In the genomic region with DNA sequence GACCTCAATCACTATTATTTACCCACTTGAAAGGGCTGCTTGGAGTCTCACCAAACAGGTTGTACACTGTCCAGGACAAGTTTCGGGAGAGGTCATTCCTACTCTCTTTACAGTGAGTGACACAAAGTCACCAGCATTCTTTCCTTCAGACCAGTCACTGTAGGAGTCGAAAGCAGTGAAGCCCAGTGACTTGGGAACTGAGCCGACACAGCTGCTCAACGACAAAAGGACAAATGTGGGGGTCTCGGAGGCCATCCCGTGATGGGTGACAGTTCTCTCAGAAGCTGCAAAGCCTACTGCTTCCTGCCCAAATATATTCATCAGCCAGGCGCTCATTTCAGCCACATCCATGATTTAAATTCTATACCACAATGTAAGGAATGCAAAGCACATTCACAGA, we compare ENCODE assay signal across 26 mouse cellular contexts. TPM values are rescaled to one million over a fixed set of nuclear protein-coding genes. Genes with fewer than 3 reads are reported as not detected.
DNase-seq lines count a peak whose midpoint lies in the region; ATAC-seq lines count a peak whose summit lies in the region.
"Had no signal": no experiment of that assay in that cellular context is flagged by ENCODE, and none has a peak within 500 bp of the region (broad histone marks: within the 10 kb centered on the region; RNA-seq: fewer than 3 reads in every experiment).

No protein-coding gene starts in this region.

- no peaks in the 10 kb centered on the region for H3K27me3 ChIP-seq in heart, embryonic 12.5 days (replicated peaks)
- H3K27me3 ChIP-seq in hindbrain, embryonic 16.5 days (replicated peaks; ENCODE audit: control insufficient read depth, insufficient read depth, low read length), result no peaks in the 10 kb centered on the region
- no peaks in the 10 kb centered on the region for H3K27me3 ChIP-seq in hindbrain, embryonic 12.5 days
- H3K27me3 ChIP-seq in lung, embryonic 15.5 days, result no peaks in the 10 kb centered on the region
- H3K27me3 ChIP-seq in stomach, embryonic 15.5 days (replicated peaks), result no peaks in the 10 kb centered on the region
- H3K27me3 ChIP-seq: embryonic facial prominence, embryonic 13.5 days; hindbrain, embryonic 15.5 days; liver, embryonic 12.5 days had no signal

- no peaks in the 10 kb centered on the region for H3K9me3 ChIP-seq in heart, embryonic 12.5 days (replicated peaks)
- no peaks in the 10 kb centered on the region for H3K9me3 ChIP-seq in hindbrain, embryonic 16.5 days (ENCODE audit: control insufficient read depth, low read length)
- H3K9me3 ChIP-seq in hindbrain, embryonic 12.5 days (replicated peaks), result no peaks in the 10 kb centered on the region
- H3K9me3 ChIP-seq in lung, embryonic 15.5 days, result no peaks in the 10 kb centered on the region
- H3K9me3 ChIP-seq in stomach, embryonic 15.5 days, result no peaks in the 10 kb centered on the region
- H3K9me3 ChIP-seq: embryonic facial prominence, embryonic 13.5 days; hindbrain, embryonic 15.5 days; liver, embryonic 12.5 days had no signal

- no peak for DNase-seq in heart, postnatal 25 days (ENCODE audit: low spot score)
- no peak for DNase-seq in lung, postnatal 36 days
- DNase-seq in left cerebral cortex, postnatal 36 days (ENCODE audit: low spot score in 2 of 2), result no peak
- DNase-seq: adrenal gland, postnatal 25 days; B cell, adult 2 months; cerebellum, adult 11 months; cerebellum, postnatal 10 days; kidney, postnatal 14 days; lung, postnatal 14 days; retina, postnatal 1 day; right cerebral cortex, postnatal 4 days; thymus, postnatal 25 days had no signal

- 56% methylated on average over 7 of the region's 7 CpGs for WGBS in heart, embryonic 12.5 days
- WGBS in hindbrain, embryonic 16.5 days, result 54% methylated on average over 7 of the region's 7 CpGs
- 54% methylated on average over 7 of the region's 7 CpGs for WGBS in hindbrain, embryonic 12.5 days
- 38% methylated on average over 7 of the region's 7 CpGs for WGBS in lung, embryonic 15.5 days
- 48% methylated on average over 7 of the region's 7 CpGs for WGBS in stomach, embryonic 15.5 days

- no peaks in the 10 kb centered on the region for H3K36me3 ChIP-seq in heart, embryonic 12.5 days
- no peaks in the 10 kb centered on the region for H3K36me3 ChIP-seq in hindbrain, embryonic 16.5 days (ENCODE audit: control insufficient read depth, insufficient read depth, low read length)
- H3K36me3 ChIP-seq in hindbrain, embryonic 12.5 days, result no peaks in the 10 kb centered on the region
- H3K36me3 ChIP-seq in lung, embryonic 15.5 days, result no peaks in the 10 kb centered on the region
- no peaks in the 10 kb centered on the region for H3K36me3 ChIP-seq in stomach, embryonic 15.5 days
- H3K36me3 ChIP-seq: embryonic facial prominence, embryonic 13.5 days; hindbrain, embryonic 15.5 days; liver, embryonic 12.5 days had no signal

- H3K27ac ChIP-seq in heart, embryonic 12.5 days (ENCODE audit: poor library complexity, severe bottlenecking), result 0 out of 2 replicates have a peak overlapping the region, but pooled peaks have one; percentile 24
- H3K27ac ChIP-seq in hindbrain, embryonic 16.5 days (ENCODE audit: low read depth, low read length), result no peak overlapping the region
- no peak overlapping the region for H3K27ac ChIP-seq in hindbrain, embryonic 12.5 days
- H3K27ac ChIP-seq in lung, embryonic 15.5 days, result 0 out of 2 replicates have a peak overlapping the region, but pooled peaks have one; percentile 9
- H3K27ac ChIP-seq in stomach, embryonic 15.5 days, result no peak overlapping the region
- H3K27ac ChIP-seq: embryonic facial prominence, embryonic 13.5 days; hindbrain, embryonic 15.5 days; liver, embryonic 12.5 days had no signal

- H3K9ac ChIP-seq in heart, embryonic 12.5 days, result no peak overlapping the region
- no peak overlapping the region for H3K9ac ChIP-seq in hindbrain, embryonic 16.5 days (ENCODE audit: low read depth, low read length)
- H3K9ac ChIP-seq in hindbrain, embryonic 12.5 days, result no peak overlapping the region
- H3K9ac ChIP-seq in lung, embryonic 15.5 days, result no peak overlapping the region
- no peak overlapping the region for H3K9ac ChIP-seq in stomach, embryonic 15.5 days
- H3K9ac ChIP-seq: embryonic facial prominence, embryonic 13.5 days; hindbrain, embryonic 15.5 days; liver, embryonic 12.5 days had no signal

- no peak overlapping the region for H3K4me2 ChIP-seq in heart, embryonic 12.5 days
- H3K4me2 ChIP-seq in hindbrain, embryonic 16.5 days (ENCODE audit: low read length), result no peak overlapping the region
- H3K4me2 ChIP-seq in hindbrain, embryonic 12.5 days (replicated peaks), result no peak overlapping the region
- H3K4me2 ChIP-seq in lung, embryonic 15.5 days, result no peak overlapping the region
- H3K4me2 ChIP-seq in stomach, embryonic 15.5 days, result no peak overlapping the region
- H3K4me2 ChIP-seq: embryonic facial prominence, embryonic 13.5 days; hindbrain, embryonic 15.5 days; liver, embryonic 12.5 days had no signal

- H3K4me1 ChIP-seq in heart, embryonic 12.5 days (replicated peaks), result peaks cover 51% of the 10 kb centered on the region
- no peaks in the 10 kb centered on the region for H3K4me1 ChIP-seq in hindbrain, embryonic 16.5 days (ENCODE audit: control insufficient read depth, insufficient read depth, low read depth, low read length)
- H3K4me1 ChIP-seq in hindbrain, embryonic 12.5 days, result no peaks in the 10 kb centered on the region
- peaks cover 18% of the 10 kb centered on the region for H3K4me1 ChIP-seq in lung, embryonic 15.5 days
- peaks cover 16% of the 10 kb centered on the region; the same call in 1 of the 2 replicates for H3K4me1 ChIP-seq in stomach, embryonic 15.5 days

- no peak for ATAC-seq in heart, embryonic 12.5 days (ENCODE audit: insufficient number of reproducible peaks, low FRiP score)
- ATAC-seq in hindbrain, embryonic 16.5 days, result peak; percentile 45; the same call in 1 of the 2 replicates
- no peak for ATAC-seq in hindbrain, embryonic 12.5 days (ENCODE audit: low FRiP score)
- peak; percentile 44; the same call in 1 of the 2 replicates for ATAC-seq in lung, embryonic 15.5 days (ENCODE audit: borderline replicate concordance, extremely low read depth, low FRiP score, low TSS enrichment)
- peak; percentile 63; the same call in 1 of the 2 replicates for ATAC-seq in stomach, embryonic 15.5 days (ENCODE audit: insufficient read depth, low FRiP score, low read depth)
- ATAC-seq: forebrain, embryonic 16.5 days; intestine, postnatal 0 days; liver, embryonic 12.5 days had no signal

- no peak overlapping the region for H3K4me3 ChIP-seq in heart, embryonic 12.5 days
- no peak overlapping the region for H3K4me3 ChIP-seq in hindbrain, embryonic 16.5 days (ENCODE audit: low read length)
- H3K4me3 ChIP-seq in hindbrain, embryonic 12.5 days, result no peak overlapping the region
- H3K4me3 ChIP-seq in lung, embryonic 15.5 days, result no peak overlapping the region
- H3K4me3 ChIP-seq in stomach, embryonic 15.5 days (replicated peaks), result no peak overlapping the region
- H3K4me3 ChIP-seq: embryonic facial prominence, embryonic 13.5 days; hindbrain, embryonic 15.5 days; liver, embryonic 12.5 days had no signal

- intact Hi-C loops in heart, postnatal 25 days (cut with DNase I), result no loop called here
- intact Hi-C loops in left cerebral cortex, postnatal 36 days (cut with DNase I), result no loop called here

RNA-seq across cellular contexts. Expression of gene 1110002E22Rik, which starts 7.9 kb away (rescaled TPM):
- 12.1 and 12.4 TPM in 2 replicates for polyA plus RNA-seq in heart, embryonic 12.5 days (2016; fragmentation: Nextera tagmentation; extraction: Ambion mirVana)
- 10 to 100 TPM; 62.6 to 64.4 TPM for total RNA-seq in heart, postnatal 25 days (2021)
- polyA plus RNA-seq in hindbrain, embryonic 16.5 days (2015; fragmentation: Nextera tagmentation; extraction: Ambion mirVana), result 0.06 and 0.40 TPM in 2 replicates
- 0.42 and 0.45 TPM in 2 replicates for polyA plus RNA-seq in hindbrain, embryonic 12.5 days (2016; fragmentation: Nextera tagmentation; extraction: Ambion mirVana)
- 0.48 and 0.64 TPM in 2 replicates for polyA plus RNA-seq in lung, embryonic 15.5 days (2015; fragmentation: Nextera tagmentation; extraction: Ambion mirVana)
- 0.10 and 0.24 TPM in 2 replicates for polyA plus RNA-seq in stomach, embryonic 15.5 days (2015; fragmentation: Nextera tagmentation; extraction: Ambion mirVana)
- 1 to 10 TPM; 2.1 to 2.8 TPM for total RNA-seq in left cerebral cortex, postnatal 36 days (2021)
- total RNA-seq: megakaryocyte-erythroid progenitor cell, adult 5-6 weeks; monocyte, adult 5-6 weeks had no signal

RNA-seq across cellular contexts. Expression of gene Gm5105, which starts 10.2 kb away (rescaled TPM):
- polyA plus RNA-seq in heart, embryonic 12.5 days (2016; fragmentation: Nextera tagmentation; extraction: Ambion mirVana), result 0.27 and 0.73 TPM in 2 replicates
- total RNA-seq in heart, postnatal 25 days (2021), result 1 to 10 TPM; 1.3 to 1.8 TPM
- polyA plus RNA-seq in hindbrain, embryonic 16.5 days (2015; fragmentation: Nextera tagmentation; extraction: Ambion mirVana), result 0.10 and 0.20 TPM in 2 replicates
- polyA plus RNA-seq in hindbrain, embryonic 12.5 days (2016; fragmentation: Nextera tagmentation; extraction: Ambion mirVana), result not detected in 2 replicates
- polyA plus RNA-seq in lung, embryonic 15.5 days (2015; fragmentation: Nextera tagmentation; extraction: Ambion mirVana), result 0.13 and 0.15 TPM in 2 replicates
- polyA plus RNA-seq in stomach, embryonic 15.5 days (2015; fragmentation: Nextera tagmentation; extraction: Ambion mirVana), result 0.10 TPM in 1 of 2 replicates, not detected in the other
- total RNA-seq in left cerebral cortex, postnatal 36 days (2021), result under 1 TPM in 1 of 2 experiments, not detected in 1; 0.20 TPM
- total RNA-seq: adrenal gland, postnatal 25 days; megakaryocyte-erythroid progenitor cell, adult 5-6 weeks had no signal
- polyA plus RNA-seq: embryonic facial prominence, embryonic 13.5 days; intestine, postnatal 0 days; limb, embryonic 11.5 days; liver, embryonic 12.5 days; neural tube, embryonic 11.5 days had no signal

Comparison
In these comparisons a context has a peak if more than half of its experiments do, and no peak if none do; other contexts are left out.
1. ATAC-seq: peak in hindbrain, embryonic 16.5 days (single experiment), lung, embryonic 15.5 days (single experiment) and stomach, embryonic 15.5 days (single experiment); none in heart, embryonic 12.5 days (single experiment) and hindbrain, embryonic 12.5 days (single experiment).
2. H3K27ac ChIP-seq: peak in heart, embryonic 12.5 days (single experiment) and lung, embryonic 15.5 days (single experiment); none in hindbrain, embryonic 16.5 days (single experiment), hindbrain, embryonic 12.5 days (single experiment) and stomach, embryonic 15.5 days (single experiment).